Mouse (Mus musculus): Measurements from ENCODE around the gene Gfod1.

Gfod1 gene

GRCm38 (mm10) chr13:43201033-43201432, 102.9 kb downstream of the Gfod1 start:
- DNase-seq (ENCODE audit: low spot score), result no peak

DNA sequence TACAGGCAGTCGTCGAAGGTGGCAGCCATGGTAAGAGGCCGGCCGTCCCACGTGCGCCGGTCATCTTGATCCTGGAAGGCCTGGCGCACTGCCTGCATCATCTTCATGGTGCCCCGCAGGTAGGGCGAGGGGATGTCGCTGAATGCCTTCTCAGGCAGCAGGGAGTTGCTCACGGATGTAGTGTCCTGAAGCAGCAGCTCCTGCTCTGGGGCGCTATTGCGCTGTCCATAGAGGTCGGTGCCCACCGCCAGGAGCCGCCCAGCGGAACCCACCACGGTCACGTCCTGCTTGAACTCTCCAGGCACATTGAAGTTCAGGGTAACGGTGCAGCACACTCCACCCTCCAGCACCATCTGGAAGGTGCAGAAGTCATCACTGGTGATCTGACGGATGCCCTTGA, 103.5 kb downstream of the Gfod1 start:
- no peak for DNase-seq (ENCODE audit: low spot score)

GRCm38 (mm10) chr13:43199749-43200148, 104.2 kb downstream of the Gfod1 start:
- DNase-seq (ENCODE audit: low spot score), result no peak

- DNase-seq (ENCODE audit: low spot score), result no peak
Observed at GRCm38 (mm10) chr13:43199282-43199681, 104.7 kb downstream of the Gfod1 start.

DNA sequence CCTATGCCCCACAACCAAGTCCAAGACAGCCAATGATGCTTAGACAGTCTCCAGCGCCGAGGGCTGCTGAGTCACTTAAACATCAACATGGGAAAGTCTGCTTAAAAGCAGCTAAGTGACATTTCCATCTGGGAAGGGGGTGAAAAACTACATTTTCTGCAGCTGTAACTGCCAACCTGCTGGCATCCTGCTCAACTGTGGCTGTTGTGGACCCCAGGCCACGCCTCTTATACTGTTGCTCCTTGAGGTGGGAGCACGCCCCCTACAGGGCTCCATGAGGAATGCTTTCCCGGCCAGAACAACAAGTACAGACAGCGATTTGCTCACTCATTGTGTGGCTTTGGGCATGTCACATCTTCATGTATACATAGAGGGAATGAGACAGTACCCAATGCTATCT, 106.8 kb downstream of the Gfod1 start:
- no peak for DNase-seq (ENCODE audit: low spot score)

DNA sequence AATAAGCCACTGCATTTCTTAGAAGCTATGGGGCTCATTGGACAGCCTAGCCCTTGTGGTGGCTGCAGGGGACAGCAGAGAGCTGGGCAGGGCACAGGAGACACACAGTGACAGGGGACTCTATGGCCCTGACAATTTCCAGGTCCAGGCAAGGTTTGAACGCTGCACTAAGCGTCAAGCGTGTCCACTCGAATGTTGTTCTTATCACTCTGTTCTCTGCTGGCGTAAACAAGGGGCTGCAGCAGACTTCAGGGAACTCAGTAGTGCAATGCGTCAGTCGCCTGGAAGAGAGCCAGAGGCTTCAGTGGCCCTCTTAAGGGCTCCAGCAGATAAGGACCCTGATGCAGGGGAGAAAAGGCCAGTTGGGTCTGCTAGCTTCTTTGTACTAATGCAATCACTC, 108.0 kb downstream of the Gfod1 start:
- DNase-seq (ENCODE audit: low spot score), result no peak

DNA sequence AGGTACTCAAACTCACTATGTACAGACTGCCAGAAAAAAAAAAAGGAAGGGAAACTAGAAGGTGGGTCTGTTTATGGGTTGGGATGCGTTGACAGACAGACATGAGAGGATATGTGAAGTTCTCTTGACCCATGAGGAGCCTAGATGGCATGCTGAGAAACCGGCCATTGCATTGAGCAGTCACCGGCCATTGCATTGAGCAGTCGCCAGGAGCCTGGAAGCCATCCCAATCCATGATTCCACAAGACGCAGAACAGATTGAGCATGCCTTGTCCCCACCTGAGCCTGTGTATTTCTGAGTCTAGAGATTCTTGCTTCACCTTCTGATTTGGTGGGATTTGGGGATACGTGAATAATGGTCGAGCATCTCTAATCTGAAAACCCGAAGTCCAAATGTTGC, 110.0 kb downstream of the Gfod1 start:
- DNase-seq (ENCODE audit: low spot score), result no peak

DNA sequence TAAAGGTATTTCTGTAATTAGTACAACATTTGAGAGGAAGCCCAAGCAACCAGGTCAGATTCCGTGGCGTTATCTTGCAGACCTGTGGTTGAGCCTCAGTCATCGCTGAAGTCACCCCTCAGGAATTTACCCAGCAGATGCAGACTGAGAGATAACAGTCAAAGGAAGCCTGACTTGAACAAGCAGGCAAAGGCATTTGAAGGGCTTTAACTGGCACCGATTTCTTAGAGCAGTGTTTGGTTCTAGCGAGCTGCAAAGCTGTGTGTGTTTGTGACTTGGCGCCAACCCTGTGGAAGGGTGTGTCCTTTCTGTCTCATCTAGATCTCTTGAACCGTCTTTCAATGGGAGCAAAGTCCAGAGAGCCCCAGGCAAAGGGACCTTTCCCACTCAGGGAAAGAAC, 110.7 kb downstream of the Gfod1 start:
- DNase-seq (ENCODE audit: low spot score), result peak; percentile 50

GRCm38 (mm10) chr13:43191741-43192192, 112.2 kb downstream of the Gfod1 start:
- DNase-seq (ENCODE audit: low spot score), result no peak

DNA sequence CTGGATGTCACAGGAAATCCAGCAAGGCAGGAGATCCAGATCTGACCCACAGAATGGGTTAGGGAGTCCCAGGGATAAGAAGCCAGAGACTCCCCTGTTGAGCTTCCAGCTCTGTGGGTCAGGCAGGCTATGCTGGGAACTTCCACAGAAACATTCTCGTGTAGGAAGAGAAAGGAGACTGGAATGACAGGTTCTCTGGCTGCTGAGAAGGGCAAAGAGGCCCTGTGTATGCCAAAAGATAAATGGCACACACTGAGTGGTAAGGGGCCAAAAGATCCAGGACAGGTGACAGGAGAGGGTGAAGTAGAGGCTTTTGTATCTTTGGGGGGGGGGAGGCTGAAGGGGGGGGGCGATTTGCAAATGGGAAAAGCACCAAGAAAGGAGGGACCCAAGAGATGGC, 112.7 kb downstream of the Gfod1 start:
- no peak for DNase-seq (ENCODE audit: low spot score)

DNA sequence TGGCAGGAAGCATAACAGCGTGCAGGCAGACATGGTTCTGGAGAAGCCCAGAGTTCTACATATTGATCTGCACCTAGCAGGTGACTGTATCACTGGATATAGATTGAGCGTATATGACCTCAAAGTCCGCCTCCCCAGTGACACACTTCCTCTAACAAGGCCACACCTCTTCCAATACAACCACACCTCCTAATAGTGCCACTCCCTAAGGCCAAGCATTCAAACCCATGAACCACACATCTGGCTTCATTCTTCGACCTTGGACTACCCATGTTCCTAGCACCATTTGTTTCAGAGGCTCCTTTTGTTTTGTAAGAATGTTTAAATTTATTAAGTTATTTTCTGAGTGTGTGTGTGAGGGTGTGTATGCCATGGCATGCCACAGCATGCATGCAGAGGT, 116.2 kb downstream of the Gfod1 start:
- no peak for DNase-seq (ENCODE audit: low spot score)

DNA sequence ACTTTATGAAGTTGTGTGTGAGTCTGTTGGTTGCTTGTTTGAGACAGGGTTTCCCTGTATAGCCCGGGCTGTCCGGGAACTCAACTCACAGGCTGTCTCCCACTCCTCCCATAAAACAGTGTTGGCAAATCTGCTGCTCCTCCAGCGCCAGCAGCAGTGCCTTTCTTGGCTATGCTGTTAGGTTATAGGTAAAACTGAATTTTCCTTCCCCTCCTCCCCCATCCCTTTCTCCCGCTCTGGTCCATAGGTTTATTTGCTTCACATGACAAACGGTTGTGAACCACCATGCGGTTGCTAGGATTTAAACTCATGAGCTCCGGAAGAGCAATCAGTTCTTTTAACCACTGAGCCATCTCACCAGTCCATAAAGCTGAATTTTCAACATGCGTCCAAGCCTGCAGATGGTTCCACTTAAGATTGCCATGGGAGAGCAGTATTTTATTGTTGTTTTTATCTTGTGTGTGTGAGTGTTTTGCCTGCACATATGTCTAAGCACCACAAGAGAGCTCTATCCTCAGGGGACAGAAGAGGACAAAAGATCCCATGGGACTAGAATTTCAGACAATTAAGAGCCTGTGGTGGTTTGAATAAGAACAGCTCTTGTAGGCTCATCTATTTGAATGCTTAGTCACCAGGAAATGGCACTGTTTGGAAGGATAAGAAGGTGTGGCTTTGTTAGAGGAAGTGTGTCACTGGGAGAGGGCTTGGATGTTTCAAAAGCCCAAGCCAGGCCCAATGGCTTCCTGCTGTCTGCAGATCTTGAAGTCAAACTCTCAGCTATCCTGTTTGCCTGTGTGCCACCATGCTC, 120.5 kb downstream of the Gfod1 start:
- DNase-seq (ENCODE audit: low spot score), result no peak

- peak; percentile 86 for DNase-seq (ENCODE audit: low spot score)
Observed at GRCm38 (mm10) chr13:43182465-43183201, 121.3 kb downstream of the Gfod1 start.

GRCm38 (mm10) chr13:43181104-43181503, 122.9 kb downstream of the Gfod1 start:
- no peak for DNase-seq (ENCODE audit: low spot score)

DNA sequence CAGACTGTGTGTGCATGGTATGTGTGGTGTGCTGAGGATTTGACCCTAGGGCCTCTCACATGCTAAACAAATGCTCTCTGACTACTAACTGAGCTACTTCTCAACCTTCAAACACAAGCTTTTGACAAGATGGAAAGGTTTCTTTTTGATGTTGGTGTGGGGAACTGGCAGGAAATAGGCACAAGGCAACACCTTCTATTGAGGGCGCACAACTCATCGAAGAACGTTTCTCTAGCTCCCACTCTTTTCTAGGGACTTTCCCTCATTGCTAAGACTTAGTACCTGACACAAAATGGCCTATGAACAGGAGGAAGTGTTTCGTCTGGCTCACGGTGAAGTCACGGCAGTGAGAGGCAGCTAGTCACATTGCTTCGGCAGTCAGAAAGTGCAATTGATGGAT, 126.7 kb downstream of the Gfod1 start:
- no peak for DNase-seq (ENCODE audit: low spot score)

GRCm38 (mm10) chr13:43176676-43177075, 127.3 kb downstream of the Gfod1 start:
- no peak for DNase-seq (ENCODE audit: low spot score)

DNA sequence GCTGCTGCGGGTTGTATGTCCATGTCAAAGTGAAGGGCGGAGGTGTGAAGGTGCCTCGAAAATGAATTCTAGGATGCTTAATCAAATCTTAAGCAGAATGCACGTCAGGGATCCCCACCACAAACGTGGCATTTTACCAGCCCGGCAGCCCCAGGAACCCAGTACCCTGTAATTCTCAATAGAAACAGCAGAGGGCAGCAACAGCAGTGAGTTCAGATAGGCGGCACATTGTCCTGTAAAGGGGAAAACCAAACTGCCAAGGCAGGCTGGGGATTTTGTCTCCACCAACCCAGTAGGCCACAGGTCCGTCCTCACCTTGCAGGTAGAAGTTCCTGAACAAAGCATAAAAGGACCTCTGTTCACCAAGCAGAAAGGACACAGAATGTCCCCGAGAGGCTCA, 130.7 kb downstream of the Gfod1 start:
- DNase-seq (ENCODE audit: low spot score), result peak; percentile 77

DNA sequence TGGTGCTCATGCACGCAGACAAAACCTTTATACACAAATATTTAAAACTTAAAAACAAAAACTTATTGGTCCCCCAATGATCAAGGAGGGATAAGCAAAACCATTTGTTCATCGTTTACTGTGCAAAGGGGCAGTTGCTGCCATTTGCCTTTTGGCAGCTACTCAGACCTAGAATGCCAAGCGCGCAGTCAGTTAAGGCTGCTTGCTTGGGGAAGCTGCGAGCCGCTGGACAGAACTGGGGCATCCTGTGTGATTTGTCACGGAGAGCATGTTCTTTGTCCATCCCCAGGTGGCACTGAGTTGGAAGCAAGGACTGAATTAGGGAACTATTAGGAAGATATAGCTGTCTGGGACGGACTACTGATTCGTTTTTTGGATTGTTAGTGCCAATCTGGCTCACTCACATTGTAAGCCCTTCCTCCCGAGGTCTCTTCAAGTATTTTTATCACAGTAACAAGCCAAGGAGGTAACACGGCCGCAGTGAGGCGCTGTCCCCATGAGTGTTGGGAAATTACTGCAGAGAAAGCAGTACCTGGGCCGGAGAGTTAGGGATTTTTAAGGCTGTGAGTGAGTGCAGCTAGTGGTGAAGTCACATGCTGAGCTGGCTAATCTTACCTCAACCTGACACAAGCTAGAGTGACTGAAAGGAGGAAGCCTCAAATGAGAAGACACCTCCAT, 131.8 kb downstream of the Gfod1 start:
- DNase-seq (ENCODE audit: low spot score), result no peak

GRCm38 (mm10) chr13:43171020-43171710, 132.8 kb downstream of the Gfod1 start, which contains the start of gene Tbc1d7:
TSS of gene Tbc1d7 (minus strand) at chr13:43171501.
- DNase-seq (ENCODE audit: low spot score), result peak; percentile 99

- DNase-seq (ENCODE audit: low spot score), result no peak
Observed at GRCm38 (mm10) chr13:43167721-43168120, 136.3 kb downstream of the Gfod1 start.

DNA sequence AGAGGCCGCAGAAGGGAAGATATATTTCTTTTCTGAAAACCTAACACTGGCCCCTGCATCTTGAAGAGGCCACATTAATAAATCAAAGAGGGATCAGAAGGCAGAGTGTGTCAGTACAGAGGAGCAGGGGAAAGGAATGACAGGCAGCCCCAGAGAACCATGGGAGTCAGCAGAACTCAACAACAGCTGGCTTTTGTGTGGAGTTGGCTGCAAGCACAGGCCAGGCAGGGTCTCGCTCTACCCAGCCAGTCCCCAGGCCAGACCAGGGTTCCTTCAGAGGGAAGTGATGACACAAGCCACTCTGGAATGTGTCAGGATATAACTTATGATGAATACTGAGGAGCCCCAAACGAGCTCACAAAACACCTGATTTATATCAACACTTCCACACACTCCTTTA, 144.5 kb downstream of the Gfod1 start:
- no peak for DNase-seq (ENCODE audit: low spot score)

- DNase-seq (ENCODE audit: low spot score), result no peak
Observed at GRCm38 (mm10) chr13:43158281-43158680, 145.7 kb downstream of the Gfod1 start.
